Mouse (Mus musculus): ENCODE measurements at regions not wholly inside any gene's neighbourhood (a gene's known extent, or its start where the extent isn't known, plus 50 kb on each side); places are given as distances from the start of the nearest gene placed in this dataset.
"Not testable (repeated sequence)": the region's sequence is repeated elsewhere in the genome, so short reads cannot be mapped to it uniquely, and the experiment has no call there.

GRCm38 (mm10) chr10:69045275-69045674 is 106.0 kb upstream of the Rhobtb1 start:
- no peaks in the 10 kb centered on the region for H3K4me1 ChIP-seq (replicated peaks; ENCODE audit: control insufficient read depth, insufficient read depth, low read length)
- no peak overlapping the region for H3K27ac ChIP-seq (ENCODE audit: low read depth, low read length)
- H3K9ac ChIP-seq (ENCODE audit: low read depth, low read length) = no peak overlapping the region
- H3K27me3 ChIP-seq (replicated peaks; ENCODE audit: control insufficient read depth, insufficient read depth, low read length) = no peaks in the 10 kb centered on the region
- 65% methylated on average over 14 of the region's 14 CpGs for WGBS
- TF ChIP-seq CTCF (IDR thresholded peaks at IDR 0.05; ENCODE audit: low read depth) = no peak
- H3K4me3 ChIP-seq (ENCODE audit: low read depth, low read length) = no peak overlapping the region
- no peaks in the 10 kb centered on the region for H3K36me3 ChIP-seq (ENCODE audit: control insufficient read depth, insufficient read depth)
- no peak overlapping the region for H3K4me2 ChIP-seq (replicated peaks; ENCODE audit: low read depth)
- no peak for ATAC-seq
- H3K9me3 ChIP-seq (ENCODE audit: control insufficient read depth) = no peaks in the 10 kb centered on the region

GRCm38 (mm10) chr10:69046008-69046555 is 105.2 kb upstream of the Rhobtb1 start:
- no peaks in the 10 kb centered on the region for H3K36me3 ChIP-seq (ENCODE audit: control insufficient read depth, insufficient read depth)
- H3K4me1 ChIP-seq (replicated peaks; ENCODE audit: control insufficient read depth, insufficient read depth, low read length) = no peaks in the 10 kb centered on the region
- ATAC-seq = no peak
- H3K27ac ChIP-seq (ENCODE audit: low read depth, low read length) = no peak overlapping the region
- peak; percentile 31 for TF ChIP-seq CTCF (IDR thresholded peaks at IDR 0.05; ENCODE audit: low read depth)
- no peak overlapping the region for H3K9ac ChIP-seq (ENCODE audit: low read depth, low read length)
- H3K27me3 ChIP-seq (replicated peaks; ENCODE audit: control insufficient read depth, insufficient read depth, low read length) = no peaks in the 10 kb centered on the region
- no peaks in the 10 kb centered on the region for H3K9me3 ChIP-seq (ENCODE audit: control insufficient read depth)
- no peak overlapping the region; the same call in 1 of the 2 replicates for H3K4me2 ChIP-seq (replicated peaks; ENCODE audit: low read depth)
- H3K4me3 ChIP-seq (ENCODE audit: low read depth, low read length) = no peak overlapping the region
- WGBS = 31% methylated on average over 10 of the region's 10 CpGs

GRCm38 (mm10) chr10:69078008-69078407 is 73.2 kb upstream of the Rhobtb1 start:
- no peak overlapping the region for H3K9ac ChIP-seq (ENCODE audit: low read depth, low read length)
- H3K36me3 ChIP-seq (ENCODE audit: control insufficient read depth, insufficient read depth) = no peaks in the 10 kb centered on the region
- H3K9me3 ChIP-seq (ENCODE audit: control insufficient read depth) = no peaks in the 10 kb centered on the region
- H3K4me1 ChIP-seq (replicated peaks; ENCODE audit: control insufficient read depth, insufficient read depth, low read length) = no peaks in the 10 kb centered on the region
- ATAC-seq = no peak
- 70% methylated on average over 11 of the region's 11 CpGs for WGBS
- no peak overlapping the region for H3K4me3 ChIP-seq (ENCODE audit: low read depth, low read length)
- H3K4me2 ChIP-seq (replicated peaks; ENCODE audit: low read depth) = no peak overlapping the region
- no peak overlapping the region for H3K27ac ChIP-seq (ENCODE audit: low read depth, low read length)
- H3K27me3 ChIP-seq (replicated peaks; ENCODE audit: control insufficient read depth, insufficient read depth, low read length) = no peaks in the 10 kb centered on the region
- TF ChIP-seq CTCF (IDR thresholded peaks at IDR 0.05; ENCODE audit: low read depth) = no peak

- no peak overlapping the region for H3K4me3 ChIP-seq (ENCODE audit: low read depth, low read length)
- no peak overlapping the region for H3K9ac ChIP-seq (ENCODE audit: low read depth, low read length)
- no peaks in the 10 kb centered on the region for H3K27me3 ChIP-seq (replicated peaks; ENCODE audit: control insufficient read depth, insufficient read depth, low read length)
- H3K9me3 ChIP-seq (ENCODE audit: control insufficient read depth) = no peaks in the 10 kb centered on the region
- H3K36me3 ChIP-seq (ENCODE audit: control insufficient read depth, insufficient read depth) = no peaks in the 10 kb centered on the region
- no peak for TF ChIP-seq CTCF (IDR thresholded peaks at IDR 0.05; ENCODE audit: low read depth)
- no peaks in the 10 kb centered on the region for H3K4me1 ChIP-seq (replicated peaks; ENCODE audit: control insufficient read depth, insufficient read depth, low read length)
- H3K27ac ChIP-seq (ENCODE audit: low read depth, low read length) = no peak overlapping the region
- no peak for ATAC-seq
- 75% methylated on average over 1 of the region's 1 CpGs for WGBS
- no peak overlapping the region for H3K4me2 ChIP-seq (replicated peaks; ENCODE audit: low read depth)
Measured at GRCm38 (mm10) chr10:69086184-69086583, 65.0 kb upstream of the Rhobtb1 start.

DNA sequence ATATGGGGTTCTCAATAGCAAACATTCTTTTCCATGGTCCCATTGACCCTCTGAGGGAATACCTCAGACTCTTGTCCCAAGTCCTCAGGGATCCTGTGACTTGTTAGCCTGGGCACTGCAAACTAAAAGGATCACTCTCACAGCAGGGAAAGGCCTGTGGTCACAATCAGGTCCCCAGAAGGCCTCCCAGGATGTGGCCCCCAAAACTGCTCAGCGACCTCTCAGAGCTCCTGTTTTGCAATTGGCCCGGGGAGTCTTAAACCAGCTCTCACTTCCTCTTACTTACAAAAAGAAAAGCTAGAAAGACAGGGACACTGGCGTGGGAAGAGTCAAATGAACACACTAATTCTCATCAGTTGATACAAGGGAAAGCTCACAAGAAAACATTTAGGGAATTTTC is 59.4 kb upstream of the Rhobtb1 start:
- H3K4me2 ChIP-seq (replicated peaks; ENCODE audit: low read depth) = no peak overlapping the region
- H3K9ac ChIP-seq (ENCODE audit: low read depth, low read length) = no peak overlapping the region
- no peak overlapping the region for H3K4me3 ChIP-seq (ENCODE audit: low read depth, low read length)
- no peaks in the 10 kb centered on the region for H3K4me1 ChIP-seq (replicated peaks; ENCODE audit: control insufficient read depth, insufficient read depth, low read length)
- H3K9me3 ChIP-seq (ENCODE audit: control insufficient read depth) = no peaks in the 10 kb centered on the region
- TF ChIP-seq CTCF (IDR thresholded peaks at IDR 0.05; ENCODE audit: low read depth) = no peak
- H3K36me3 ChIP-seq (ENCODE audit: control insufficient read depth, insufficient read depth) = no peaks in the 10 kb centered on the region
- H3K27me3 ChIP-seq (replicated peaks; ENCODE audit: control insufficient read depth, insufficient read depth, low read length) = no peaks in the 10 kb centered on the region
- ATAC-seq = no peak
- WGBS = 73% methylated on average over 3 of the region's 3 CpGs
- no peak overlapping the region for H3K27ac ChIP-seq (ENCODE audit: low read depth, low read length)

- no peak for TF ChIP-seq CTCF (IDR thresholded peaks at IDR 0.05; ENCODE audit: low read depth)
- ATAC-seq = no peak
- no peaks in the 10 kb centered on the region for H3K27me3 ChIP-seq (replicated peaks; ENCODE audit: control insufficient read depth, insufficient read depth, low read length)
- H3K36me3 ChIP-seq (ENCODE audit: control insufficient read depth, insufficient read depth) = no peaks in the 10 kb centered on the region
- H3K27ac ChIP-seq (ENCODE audit: low read depth, low read length) = no peak overlapping the region
- WGBS = 88% methylated on average over 3 of the region's 3 CpGs
- H3K9ac ChIP-seq (ENCODE audit: low read depth, low read length) = no peak overlapping the region
- H3K9me3 ChIP-seq (ENCODE audit: control insufficient read depth) = no peaks in the 10 kb centered on the region
- H3K4me1 ChIP-seq (replicated peaks; ENCODE audit: control insufficient read depth, insufficient read depth, low read length) = no peaks in the 10 kb centered on the region
- no peak overlapping the region for H3K4me3 ChIP-seq (ENCODE audit: low read depth, low read length)
- H3K4me2 ChIP-seq (replicated peaks; ENCODE audit: low read depth) = no peak overlapping the region
Measured at GRCm38 (mm10) chr10:69100021-69100420, 51.2 kb upstream of the Rhobtb1 start.

GRCm38 (mm10) chr10:69100742-69101141 is 50.5 kb upstream of the Rhobtb1 start:
- 53% methylated on average over 16 of the region's 16 CpGs for WGBS
- not testable (repeated sequence) for H3K36me3 ChIP-seq (ENCODE audit: control insufficient read depth, insufficient read depth); ATAC-seq

More at GRCm38 (mm10) chr10:69100742-69101141, 50.5 kb upstream of the Rhobtb1 start:
- H3K4me3 ChIP-seq (ENCODE audit: low read depth, low read length); H3K4me1 ChIP-seq (replicated peaks; ENCODE audit: control insufficient read depth, insufficient read depth, low read length); H3K27ac ChIP-seq (ENCODE audit: low read depth, low read length); H3K9ac ChIP-seq (ENCODE audit: low read depth, low read length); H3K9me3 ChIP-seq (ENCODE audit: control insufficient read depth); H3K4me2 ChIP-seq (replicated peaks; ENCODE audit: low read depth); H3K27me3 ChIP-seq (replicated peaks; ENCODE audit: control insufficient read depth, insufficient read depth, low read length): not testable (repeated sequence)

Measured in intestine, postnatal 0 days (tissue).